9 mouse cellular contexts compared by ENCODE assay signal in the genomic region with DNA sequence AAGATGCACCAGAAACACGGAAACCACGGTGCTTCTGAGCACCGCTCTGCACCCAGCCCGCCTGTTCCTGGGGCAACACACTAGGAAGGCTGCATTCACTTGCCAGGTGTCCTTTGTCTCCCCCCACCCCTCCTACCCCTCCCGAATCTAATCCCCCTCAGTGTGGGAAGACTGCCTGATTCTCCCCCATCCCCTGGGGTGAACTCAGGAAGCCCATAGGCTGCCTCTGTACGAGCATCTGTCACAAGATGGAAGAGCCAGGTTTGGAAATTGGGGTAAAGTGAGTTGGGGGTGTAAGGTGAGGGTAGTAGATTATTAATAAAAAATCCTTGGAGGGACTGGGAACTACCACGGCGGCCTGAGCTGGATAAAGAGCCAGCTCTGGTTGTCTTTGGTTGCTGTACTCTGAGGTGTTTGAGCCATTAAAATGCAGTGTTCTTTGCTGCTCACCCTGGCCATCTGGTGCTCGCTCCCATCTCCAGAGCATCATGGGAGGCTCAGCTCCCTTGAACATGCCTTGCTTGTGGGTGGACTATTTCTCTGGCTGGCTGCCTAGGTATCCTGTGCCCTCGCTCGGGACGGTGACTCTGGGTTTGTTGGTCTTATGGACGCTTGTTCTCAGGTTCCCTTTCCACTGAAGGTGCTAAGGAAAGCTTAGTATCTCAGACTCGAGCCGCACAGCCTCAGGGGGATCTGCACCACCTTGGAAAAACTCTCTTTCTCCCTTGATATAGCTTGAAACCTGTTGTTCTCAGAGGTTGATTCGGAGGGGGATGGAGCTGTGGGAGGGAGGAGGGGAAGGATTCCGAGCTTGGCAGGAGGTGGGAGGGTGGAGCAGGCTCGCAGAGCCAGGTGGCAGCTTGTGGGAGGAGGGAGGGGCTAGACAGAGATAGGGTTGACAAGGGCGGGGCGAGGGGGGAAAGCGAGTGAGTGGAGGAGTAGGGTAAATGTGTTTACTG.
DNase-seq lines count a peak whose midpoint lies in the region; TF ChIP-seq lines count a peak whose summit lies in the region.
"Had no signal": no experiment of that assay in that cellular context is flagged by ENCODE, and none has a peak within 500 bp of the region (broad histone marks: within the 10 kb centered on the region; RNA-seq: fewer than 3 reads in every experiment).

No protein-coding gene starts in this region.

- TF ChIP-seq POLR2A in kidney, adult 2 months (IDR thresholded peaks at IDR 0.05; ENCODE audit: low read depth, low read length) = no peak

- H3K27ac ChIP-seq in kidney, adult 2 months (ENCODE audit: insufficient read depth, low read depth, low read length) = no peak overlapping the region

- DNase-seq in adrenal gland, postnatal 14 days = peak; percentile 27
- no peak for DNase-seq in adrenal gland, postnatal 36 days
- peak; percentile 82 for DNase-seq in cerebellum, adult 8-10 months
- DNase-seq in frontal cortex, postnatal 14 days (ENCODE audit: low spot score in 2 of 2) = peak; percentile 41
- DNase-seq in left cerebral cortex, adult 18-20 months (ENCODE audit: low spot score in 2 of 2) = peak; percentile 68 to 83
- DNase-seq in retina, embryonic 14.5 days (ENCODE audit: low spot score) = peak; percentile 18
- DNase-seq in thymus, postnatal 10 days (ENCODE audit: low spot score in 2 of 2) = no peak
- DNase-seq in kidney, adult 2 months = no peak

- no peaks in the 10 kb centered on the region for H3K4me1 ChIP-seq in kidney, adult 2 months (ENCODE audit: control insufficient read depth, insufficient read depth, low read length)

- no peaks in the 10 kb centered on the region for H3K27me3 ChIP-seq in kidney, adult 2 months (replicated peaks; ENCODE audit: control insufficient read depth, insufficient read depth, low read length)

- no peak for TF ChIP-seq CTCF in kidney, adult 2 months (conservative IDR thresholded peaks at IDR 0.05; ENCODE audit: insufficient read depth, insufficient read length, low read depth, low read length)

- no peak overlapping the region for H3K4me3 ChIP-seq in kidney, adult 2 months (ENCODE audit: insufficient read depth, low read depth, low read length)
- H3K4me3 ChIP-seq: myocyte had no signal

- 7% methylated on average over 21 of the region's 21 CpGs for WGBS in kidney, adult 2 months

- no peaks in the 10 kb centered on the region for H3K36me3 ChIP-seq in kidney, adult 2 months (ENCODE audit: control insufficient read depth, insufficient read depth, low read length)

Comparison
In these comparisons a context has a peak if more than half of its experiments do, and no peak if none do; other contexts are left out.
1. DNase-seq: peak in adrenal gland, postnatal 14 days (single experiment), cerebellum, adult 8-10 months (single experiment), frontal cortex, postnatal 14 days (2 of 2), left cerebral cortex, adult 18-20 months (2 of 2) and retina, embryonic 14.5 days (single experiment); none in adrenal gland, postnatal 36 days (0 of 2), thymus, postnatal 10 days (0 of 2) and kidney, adult 2 months (single experiment).